Mouse (Mus musculus): Measurements from ENCODE around the gene Olfr1394. TPM values are rescaled to one million over a fixed set of nuclear protein-coding genes. Genes with fewer than 3 reads are reported as not detected.
A peak's percentile ranks its signal among the peaks of the same experiment; 100 is the strongest.

The Olfr1394 gene
- total RNA-seq (2021) (not detected), polyA plus RNA-seq (2012; rRNA removed) (not detected in 2 replicates)
- long read RNA-seq, result 0 reads

DNA sequence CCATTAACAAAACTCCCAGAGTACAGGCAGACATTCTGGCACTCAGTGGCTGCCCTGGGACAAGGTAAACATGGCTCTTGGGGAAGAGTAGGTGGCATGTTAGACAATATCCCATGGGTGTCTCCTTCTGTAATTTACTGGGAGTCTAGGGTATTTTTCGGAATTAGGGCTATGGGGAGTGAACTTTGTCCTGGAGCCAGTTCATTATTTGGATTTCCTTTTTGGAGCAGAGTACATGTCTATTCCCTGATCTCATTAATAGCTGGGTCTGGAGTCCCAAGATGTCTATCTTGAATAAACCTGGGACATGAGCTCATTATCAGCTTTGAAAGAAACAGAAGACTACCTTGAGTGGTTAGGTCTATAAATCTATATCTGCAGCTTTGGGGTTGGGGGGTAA is at the start of gene Olfr1394:
Olfr1394 (plus strand) TSS at position 301 of the 400 bp plus-strand sequence.
- Histone ChIP-seq H3K79me2 (replicated peaks; ENCODE audit: control insufficient read depth, insufficient read depth, low read length) (no peaks in the 10 kb centered on the region), H3K27ac (peak within 1 kb of the TSS; percentile 47)
- WGBS, result 40% methylated on average over 1 of the region's 1 CpGs

DNA sequence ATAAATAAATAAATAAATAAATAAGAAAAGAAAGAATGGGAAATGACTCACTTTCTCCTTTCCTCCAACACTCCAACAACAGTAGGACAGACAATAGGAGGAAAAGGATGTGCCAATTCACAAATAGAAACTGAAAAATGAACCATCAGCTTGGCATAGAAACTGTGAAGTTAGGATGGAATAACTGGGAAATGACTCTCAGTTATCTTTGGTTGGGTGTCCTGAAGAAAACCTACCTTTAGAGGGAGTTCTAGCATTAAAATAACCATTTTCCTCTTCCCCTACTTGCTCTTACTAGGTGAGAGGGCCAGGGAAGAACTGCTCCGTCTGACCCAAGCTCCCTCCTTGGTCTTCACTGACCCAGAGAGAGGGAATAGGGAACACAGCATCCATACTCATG is 48.4 kb upstream of the Olfr1394 start:
- Histone ChIP-seq H3K4me1 (ENCODE audit: control insufficient read depth, insufficient read depth, low read length) (peaks cover 5% of the 10 kb centered on the region), H3K4me3 (no peak overlapping the region), H3K27ac (peak overlapping the region; percentile 56), H3K27me3 (ENCODE audit: control insufficient read depth, insufficient read depth, low read length) (no peaks in the 10 kb centered on the region), H3K9ac (ENCODE audit: low read depth, low read length) (no peak overlapping the region), H3K36me3 (ENCODE audit: control insufficient read depth, insufficient read depth, low read length) (peaks cover 2% of the 10 kb centered on the region; the same call in 1 of the 2 replicates), H3K79me2 (replicated peaks; ENCODE audit: control insufficient read depth, insufficient read depth, low read length) (no peaks in the 10 kb centered on the region)
- WGBS, result 42% methylated on average over 1 of the region's 1 CpGs
- intact Hi-C loops (cut with DNase I), result loop anchor here (2.0 to 5.0 kb wide), 4 partner anchors 81 to 315 kb away; partner anchors contain the start of gene Btnl9
- TF ChIP-seq CTCF (IDR thresholded peaks at IDR 0.05) (peak; percentile 63), EP300 (IDR thresholded peaks at IDR 0.05; ENCODE audit: insufficient read depth, low read depth, low read length) (no peak), POLR2A (IDR thresholded peaks at IDR 0.05; ENCODE audit: insufficient read depth, low read depth, low read length) (no peak)
- no peak for DNase-seq

More for the DNA sequence above, at the start of gene Olfr1394:
- DNase-seq, result no peak
- H3K4me3 ChIP-seq, result no peak within 1 kb of the TSS
- peaks cover 5% of the 10 kb centered on the region for H3K4me1 ChIP-seq (ENCODE audit: control insufficient read depth, insufficient read depth, low read length)
- TF ChIP-seq CTCF (IDR thresholded peaks at IDR 0.05) (no peak), POLR2A (IDR thresholded peaks at IDR 0.05; ENCODE audit: insufficient read depth, low read depth, low read length) (no peak), EP300 (IDR thresholded peaks at IDR 0.05; ENCODE audit: insufficient read depth, low read depth, low read length) (no peak)
- intact Hi-C loops (cut with DNase I), result loop anchor here (2.0 kb wide), 1 partner anchor 37 kb away; no protein-coding TSS in a partner anchor
- no peaks in the 10 kb centered on the region for H3K27me3 ChIP-seq (ENCODE audit: control insufficient read depth, insufficient read depth, low read length)
- no peaks in the 10 kb centered on the region; the same call in 1 of the 2 replicates for H3K36me3 ChIP-seq (ENCODE audit: control insufficient read depth, insufficient read depth, low read length)
- H3K9ac ChIP-seq (ENCODE audit: low read depth, low read length), result no peak within 1 kb of the TSS

DNA sequence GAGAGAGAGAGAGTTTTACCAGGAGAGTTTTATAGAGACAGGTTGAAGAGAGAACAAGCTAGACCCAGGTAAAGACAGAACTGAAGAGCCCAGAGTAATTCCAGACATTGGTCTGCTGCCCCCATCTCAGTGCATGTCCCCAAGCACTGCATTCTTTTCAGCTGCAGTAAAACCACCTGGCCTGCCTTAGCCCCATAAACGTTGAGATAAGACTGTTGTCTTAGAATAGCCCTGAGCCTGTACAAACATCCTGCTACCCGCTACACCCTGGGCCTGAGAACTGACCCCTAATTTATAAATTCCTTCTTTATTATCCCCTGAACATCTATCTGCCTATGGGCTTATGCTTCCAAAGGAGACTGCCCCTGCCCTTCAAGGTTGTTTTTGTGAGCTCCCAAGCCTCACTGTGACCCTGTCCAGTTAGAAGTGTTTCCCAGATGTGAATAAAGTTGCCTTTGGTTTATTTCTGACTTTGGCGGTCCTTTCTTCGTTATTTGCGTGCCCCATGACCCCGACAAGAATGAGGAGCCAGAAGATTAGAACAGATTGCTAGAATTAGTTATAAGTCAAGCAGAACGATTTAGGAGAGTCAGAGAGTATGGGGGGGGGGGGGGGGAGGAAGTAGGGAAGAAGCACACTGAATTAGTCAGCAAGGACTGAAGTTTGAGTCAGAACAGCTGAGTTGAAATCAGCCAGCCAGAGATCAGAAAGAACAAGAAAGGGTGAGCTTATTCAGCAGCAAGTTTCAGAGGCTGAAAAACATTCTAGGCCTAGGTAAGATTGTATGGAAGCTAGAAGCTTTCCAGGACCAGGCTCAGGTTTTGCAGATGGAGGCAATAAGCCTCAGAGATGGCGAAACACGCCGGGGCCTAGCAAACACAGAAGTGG is 46.3 kb upstream of the Olfr1394 start:
- 48% methylated on average over 10 of the region's 10 CpGs for WGBS

DNA sequence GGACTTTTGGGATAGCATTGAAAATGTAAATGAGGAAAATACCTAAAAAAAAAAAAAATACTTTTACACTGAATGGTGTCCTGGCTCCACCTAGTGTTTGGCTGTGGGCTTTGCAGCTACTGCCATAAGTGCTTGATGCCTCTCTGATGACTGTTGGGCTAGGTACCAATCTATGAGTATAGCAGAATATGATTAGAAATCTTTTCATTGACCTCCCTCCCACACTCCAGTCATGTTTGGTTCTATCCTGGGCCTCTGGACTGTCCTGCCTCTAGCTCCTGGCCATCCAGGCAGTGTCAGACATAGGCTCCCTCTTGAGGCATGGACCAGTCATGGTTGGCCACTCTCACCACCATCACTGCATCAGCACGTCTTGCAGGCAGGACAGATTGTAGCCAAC is 45.3 kb upstream of the Olfr1394 start:
- Histone ChIP-seq H3K36me3 (ENCODE audit: control insufficient read depth, insufficient read depth, low read length) (peaks cover 2% of the 10 kb centered on the region; the same call in 1 of the 2 replicates), H3K27ac (no peak overlapping the region), H3K79me2 (replicated peaks; ENCODE audit: control insufficient read depth, insufficient read depth, low read length) (no peaks in the 10 kb centered on the region), H3K4me3 (no peak overlapping the region), H3K9ac (ENCODE audit: low read depth, low read length) (no peak overlapping the region), H3K27me3 (ENCODE audit: control insufficient read depth, insufficient read depth, low read length) (no peaks in the 10 kb centered on the region), H3K4me1 (ENCODE audit: control insufficient read depth, insufficient read depth, low read length) (peaks cover 10% of the 10 kb centered on the region)
- TF ChIP-seq CTCF (IDR thresholded peaks at IDR 0.05) (peak; percentile 75), POLR2A (IDR thresholded peaks at IDR 0.05; ENCODE audit: insufficient read depth, low read depth, low read length) (no peak)
- 46% methylated on average over 1 of the region's 1 CpGs for WGBS
- DNase-seq, result no peak
- intact Hi-C loops (cut with DNase I), result loop anchor here (5.0 kb wide), 1 partner anchor 143 kb away; no protein-coding TSS in a partner anchor

More for the DNA sequence above, 46.3 kb upstream of the Olfr1394 start:
- Histone ChIP-seq H3K36me3 (ENCODE audit: control insufficient read depth, insufficient read depth, low read length) (peaks cover 2% of the 10 kb centered on the region; the same call in 1 of the 2 replicates), H3K27ac (peak overlapping the region; percentile 47; the same call in 1 of the 2 replicates), H3K4me1 (ENCODE audit: control insufficient read depth, insufficient read depth, low read length) (peaks cover 7% of the 10 kb centered on the region), H3K4me3 (no peak overlapping the region), H3K27me3 (ENCODE audit: control insufficient read depth, insufficient read depth, low read length) (no peaks in the 10 kb centered on the region), H3K9ac (ENCODE audit: low read depth, low read length) (no peak overlapping the region), H3K79me2 (replicated peaks; ENCODE audit: control insufficient read depth, insufficient read depth, low read length) (no peaks in the 10 kb centered on the region)
- intact Hi-C loops (cut with DNase I), result loop anchor here (2.0 to 5.0 kb wide), 3 partner anchors 79 to 317 kb away; partner anchors contain the start of gene Btnl9
- TF ChIP-seq CTCF (IDR thresholded peaks at IDR 0.05) (no peak), EP300 (IDR thresholded peaks at IDR 0.05; ENCODE audit: insufficient read depth, low read depth, low read length) (no peak)
- no peak for DNase-seq

DNA sequence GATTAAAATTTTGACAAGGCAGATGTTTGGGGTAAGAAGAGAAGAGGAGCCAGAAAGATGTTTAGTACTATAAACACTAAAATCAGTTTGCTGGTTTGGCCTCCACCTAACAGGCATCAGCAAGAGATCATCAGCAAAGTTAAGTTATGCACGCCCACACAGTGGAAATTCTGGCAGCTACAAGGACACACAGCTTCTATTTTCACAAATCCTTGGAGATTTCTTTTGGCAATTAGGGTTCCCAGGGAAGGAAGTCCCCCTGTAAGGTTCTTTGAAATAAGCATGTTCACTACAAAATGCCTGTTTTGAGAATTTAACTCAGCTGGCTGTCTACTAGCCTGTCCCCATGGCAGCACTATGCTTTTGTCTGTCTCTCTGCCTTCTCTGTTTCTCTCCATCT is 43.2 kb upstream of the Olfr1394 start:
- intact Hi-C loops (cut with DNase I), result no loop called here
- Histone ChIP-seq H3K9ac (ENCODE audit: low read depth, low read length) (no peak overlapping the region), H3K4me1 (ENCODE audit: control insufficient read depth, insufficient read depth, low read length) (peaks cover 8% of the 10 kb centered on the region), H3K27ac (peak overlapping the region; percentile 43), H3K4me3 (no peak overlapping the region), H3K27me3 (ENCODE audit: control insufficient read depth, insufficient read depth, low read length) (no peaks in the 10 kb centered on the region), H3K36me3 (ENCODE audit: control insufficient read depth, insufficient read depth, low read length) (peaks cover 2% of the 10 kb centered on the region; the same call in 1 of the 2 replicates), H3K79me2 (replicated peaks; ENCODE audit: control insufficient read depth, insufficient read depth, low read length) (no peaks in the 10 kb centered on the region)
- DNase-seq, result no peak
- TF ChIP-seq POLR2A (IDR thresholded peaks at IDR 0.05; ENCODE audit: insufficient read depth, low read depth, low read length) (no peak), EP300 (IDR thresholded peaks at IDR 0.05; ENCODE audit: insufficient read depth, low read depth, low read length) (no peak), CTCF (IDR thresholded peaks at IDR 0.05) (no peak)
- 31% methylated on average over 1 of the region's 1 CpGs for WGBS

Measured in heart, adult 2 months (tissue).